Mouse (Mus musculus) frontal cortex, postnatal 14 days (tissue): ENCODE measurements around the gene BC107364.
"Not testable (repeated sequence)": the region's sequence is repeated elsewhere in the genome, so short reads cannot be mapped to it uniquely, and the experiment has no call there.

Source experiments
- DNase-seq, 2 experiments: peaks; one replicate each; pipeline ENCODE4 v3.0.0; 2022; ENCODE audit warnings: low spot score in 2 of 2

Gene BC107364

GRCm38 (mm10) chr3:96414126-96414950, 37.8 kb downstream of the BC107364 start:
- DNase-seq: peak; percentile 37 to 65

- no peak for DNase-seq
These were observed 38.5 kb downstream of the BC107364 start for GRCm38 (mm10) chr3:96413581-96414125.

- no peak for DNase-seq
These were observed 40.3 kb downstream of the BC107364 start for GRCm38 (mm10) chr3:96411821-96412220.

GRCm38 (mm10) chr3:96410966-96411365, 41.1 kb downstream of the BC107364 start:
- no peak for DNase-seq

- no peak for DNase-seq
These were observed 42.3 kb downstream of the BC107364 start for GRCm38 (mm10) chr3:96409701-96410246.

- DNase-seq: not testable (repeated sequence)
These were observed 44.0 kb downstream of the BC107364 start for GRCm38 (mm10) chr3:96408111-96408510.

GRCm38 (mm10) chr3:96405541-96406503, 46.3 kb downstream of the BC107364 start:
- DNase-seq: no peak

GRCm38 (mm10) chr3:96405004-96405403, 47.1 kb downstream of the BC107364 start:
- no peak for DNase-seq

GRCm38 (mm10) chr3:96404450-96404849, 47.7 kb downstream of the BC107364 start:
- DNase-seq: no peak

- DNase-seq: no peak
These were observed 49.1 kb downstream of the BC107364 start for GRCm38 (mm10) chr3:96403016-96403415.

GRCm38 (mm10) chr3:96401832-96402501, 50.1 kb downstream of the BC107364 start:
- DNase-seq: peak in 1 of 2 experiments; percentile 55

GRCm38 (mm10) chr3:96401474-96401831, 50.7 kb downstream of the BC107364 start:
- DNase-seq: no peak

GRCm38 (mm10) chr3:96398911-96399310, 53.2 kb downstream of the BC107364 start:
- no peak for DNase-seq

- DNase-seq: no peak
These were observed 55.2 kb downstream of the BC107364 start for GRCm38 (mm10) chr3:96396857-96397256.

GRCm38 (mm10) chr3:96387202-96387601, 64.9 kb downstream of the BC107364 start:
- not testable (repeated sequence) for DNase-seq
